Mouse (Mus musculus) heart, postnatal 0 days (tissue): ENCODE measurements around the gene Slc6a5. TPM values are rescaled to one million over a fixed set of nuclear protein-coding genes. Genes with fewer than 3 reads are reported as not detected.
"Not testable (repeated sequence)": the region's sequence is repeated elsewhere in the genome, so short reads cannot be mapped to it uniquely, and the experiment has no call there.

ENCODE experiments used
- ATAC-seq: fragments of 200-750 bp; cut with Nextera tagmentation; 2 replicates; pipeline ENCODE4 v1.8.0; 2017; ENCODE audit warnings: low read depth, moderate number of reproducible peaks, moderate library complexity; ENCODE audit not compliant: insufficient read depth
- DNase-seq: peaks from one replicate; pipeline ENCODE4 v3.0.0-alpha.2; 2016; ENCODE audit warnings: low spot score
- H3K27ac ChIP-seq: fragments of 300-500 bp; sonication (generic); 2 replicates; pipeline ENCODE4 v1.5.1; 2014; ENCODE audit warnings: low read depth, mild to moderate bottlenecking
- H3K27me3 ChIP-seq: fragments of 300-500 bp; sonication (generic); 2 replicates; pipeline ENCODE4 v1.6.1; 2014; ENCODE audit warnings: low read length, mixed read lengths; ENCODE audit not compliant: control insufficient read depth, insufficient read depth
- H3K36me3 ChIP-seq: fragments of 300-500 bp; sonication (generic); replicated peaks from 2 replicates; pipeline ENCODE4 v1.6.1; 2014; ENCODE audit warnings: low read length, mixed read lengths; ENCODE audit not compliant: control insufficient read depth, insufficient read depth
- H3K4me1 ChIP-seq: fragments of 300-500 bp; sonication (generic); 2 replicates; pipeline ENCODE4 v1.6.1; 2014; ENCODE audit warnings: antibody characterized with exemption; ENCODE audit not compliant: control insufficient read depth, insufficient read depth
- H3K4me2 ChIP-seq: fragments of 300-500 bp; sonication (generic); 2 replicates; pipeline ENCODE4 v1.6.1; 2014; ENCODE audit warnings: low read depth, mild to moderate bottlenecking, low read length, moderate library complexity
- H3K4me3 ChIP-seq: fragments of 300-500 bp; sonication (generic); 2 replicates; pipeline ENCODE4 v1.5.1; 2014; ENCODE audit warnings: low read depth, low read length
- H3K9ac ChIP-seq: fragments of 300-500 bp; sonication (generic); replicated peaks from 2 replicates; pipeline ENCODE4 v1.6.1; 2014; ENCODE audit warnings: low read depth, low read length, mixed read lengths
- H3K9me3 ChIP-seq: fragments of 300-500 bp; sonication (generic); replicated peaks from 2 replicates; pipeline ENCODE4 v1.6.1; 2016; ENCODE audit warnings: low read length; ENCODE audit not compliant: control insufficient read depth
- CTCF ChIP-seq: IDR thresholded peaks from 2 replicates; pipeline ENCODE4 v1.5.1; 2016; ENCODE audit warnings: antibody characterized with exemption, control low read depth, low read depth
- EP300 ChIP-seq: IDR thresholded peaks from 2 replicates; pipeline ENCODE4 v1.6.1; 2016; ENCODE audit warnings: antibody characterized with exemption, low read depth
- WGBS: fragments of 180-500 bp; shearing (Covaris S2); extraction: QIAGEN DNeasy Blood & Tissue Kit; methylation state at CpG from one replicate; pipeline ENCODE4 v1.1.7; 2014; 5-methylcytosine and 5-hydroxymethylcytosine counted together
- polyA plus RNA-seq: library from polyadenylated mRNA; unstranded; fragments of >200 nt; fragmentation: Nextera tagmentation; extraction: Ambion mirVana; gene quantifications from 2 replicates; pipeline ENCODE4 v1.2.1, GENCODE M21; 2015
- total RNA-seq: library from RNA; depleted of rRNA; stranded (reverse); fragments of >200 nt; gene quantifications from 2 replicates; pipeline ENCODE4 v1.2.3, GENCODE M21; 2014; ENCODE audit warnings: low replicate concordance

Slc6a5 gene
- total and polyA plus RNA-seq, 2 experiments from 2014 or later, result not detected

GRCm38 (mm10) chr7:49923376-49923775 is 13.4 kb downstream of the Slc6a5 start:
- peak; percentile 81; the same call in 1 of the 2 replicates for ATAC-seq
- 0 out of 2 replicates have a peak, but pooled peaks cover 3% of the 10 kb centered on the region for H3K27me3 ChIP-seq

DNA sequence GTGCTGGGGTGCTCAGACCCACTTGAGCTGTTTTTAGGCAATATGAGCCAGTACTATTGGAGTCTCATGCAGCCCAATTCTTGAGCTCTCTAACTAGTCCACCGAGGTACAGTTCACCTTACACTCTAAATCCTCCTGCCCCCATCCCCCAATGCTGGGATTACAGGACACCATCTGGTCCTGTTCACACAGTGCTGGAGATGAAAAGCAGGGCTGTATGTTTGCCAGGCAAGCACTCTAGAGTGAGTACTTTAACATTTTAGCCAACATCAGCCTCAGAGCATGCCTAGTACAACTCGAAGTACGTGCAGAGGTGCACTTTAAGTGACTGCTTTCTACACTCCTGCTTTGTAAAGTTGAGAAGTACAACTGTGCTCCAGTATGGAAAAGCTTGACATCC is 18.6 kb downstream of the Slc6a5 start:
- ATAC-seq (no peak), DNase-seq (no peak)
- H3K36me3 ChIP-seq, result no peaks in the 10 kb centered on the region
- no peak overlapping the region for H3K27ac ChIP-seq
- TF ChIP-seq EP300 (no peak), CTCF (no peak)
- no peaks in the 10 kb centered on the region for H3K4me1 ChIP-seq
- 35% methylated on average over 3 of the region's 3 CpGs for WGBS
- no peak overlapping the region for H3K4me3 ChIP-seq
- H3K4me2 ChIP-seq, result no peak overlapping the region
- H3K27me3 ChIP-seq, result no peaks in the 10 kb centered on the region
- H3K9me3 ChIP-seq, result no peaks in the 10 kb centered on the region
- no peak overlapping the region for H3K9ac ChIP-seq

More at GRCm38 (mm10) chr7:49923376-49923775, 13.4 kb downstream of the Slc6a5 start:
- H3K4me3 ChIP-seq, result no peak overlapping the region
- H3K9ac ChIP-seq, result no peak overlapping the region
- no peaks in the 10 kb centered on the region for H3K9me3 ChIP-seq
- H3K36me3 ChIP-seq, result no peaks in the 10 kb centered on the region
- DNase-seq, result peak; percentile 77
- WGBS, result 1% methylated on average over 13 of the region's 13 CpGs
- no peak for TF ChIP-seq EP300
- TF ChIP-seq CTCF, result peak; percentile 99
- H3K27ac ChIP-seq, result no peak overlapping the region
- no peaks in the 10 kb centered on the region for H3K4me1 ChIP-seq
- H3K4me2 ChIP-seq, result peak overlapping the region; percentile 33; the same call in 1 of the 2 replicates

DNA sequence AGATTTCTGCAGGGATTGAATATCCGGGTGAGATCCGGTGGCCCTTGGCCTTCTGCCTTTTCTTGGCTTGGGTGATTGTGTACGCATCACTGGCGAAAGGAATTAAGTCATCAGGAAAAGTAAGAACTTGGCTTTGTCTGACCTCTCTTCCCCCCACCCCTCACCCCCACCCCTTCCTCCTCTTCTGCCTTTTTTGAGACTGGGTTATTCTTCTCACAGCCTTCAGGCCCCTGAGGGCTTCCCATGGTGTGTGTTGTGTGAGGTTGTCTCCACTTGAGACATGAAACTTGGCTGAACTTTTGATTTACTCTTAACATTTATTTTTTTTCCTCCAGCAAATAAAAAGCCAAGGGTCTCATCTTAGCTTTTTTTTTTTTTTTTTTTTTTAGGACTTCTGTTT is 20.1 kb downstream of the Slc6a5 start:
- ATAC-seq (no peak), DNase-seq (no peak)
- Histone ChIP-seq H3K9me3 (no peaks in the 10 kb centered on the region), H3K4me2 (no peak overlapping the region), H3K27ac (no peak overlapping the region), H3K9ac (no peak overlapping the region), H3K4me3 (no peak overlapping the region), H3K36me3 (no peaks in the 10 kb centered on the region), H3K4me1 (no peaks in the 10 kb centered on the region), H3K27me3 (no peaks in the 10 kb centered on the region)
- 70% methylated on average over 4 of the region's 4 CpGs for WGBS
- TF ChIP-seq CTCF (no peak), EP300 (no peak)

DNA sequence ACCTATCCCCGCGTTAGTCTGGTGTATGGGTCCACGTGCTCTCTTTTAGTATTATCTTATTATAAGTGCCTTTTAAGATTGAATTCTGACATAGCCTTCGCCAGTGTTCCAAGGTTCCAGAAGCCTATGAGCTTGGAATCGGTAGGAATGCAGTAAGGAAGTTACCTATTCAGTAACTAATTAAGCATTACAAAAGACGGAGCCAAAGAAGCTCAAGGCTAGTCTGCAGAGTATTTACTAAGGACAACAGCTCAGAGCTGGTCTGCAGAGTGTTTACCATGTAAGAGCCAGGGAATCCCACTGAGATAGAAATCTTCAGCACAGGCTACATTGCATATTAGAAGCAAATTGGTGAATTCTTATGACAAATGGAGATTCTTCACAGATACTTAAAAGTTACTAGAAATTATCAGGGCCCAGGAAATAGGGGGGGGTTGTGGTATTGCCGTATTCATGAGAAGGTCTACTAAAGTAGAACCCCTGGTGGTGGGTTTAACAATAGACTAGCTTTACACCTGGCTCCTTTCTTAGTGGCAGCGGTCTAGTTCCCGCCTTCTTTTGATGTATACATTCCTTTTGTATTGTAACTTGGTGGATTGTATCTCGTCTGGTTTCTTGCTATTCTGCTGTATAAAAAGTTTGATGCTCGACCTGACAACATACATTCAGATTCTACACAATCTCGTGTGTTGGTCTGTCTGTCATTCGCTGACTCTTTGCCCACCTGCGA is 23.6 kb downstream of the Slc6a5 start:
- H3K4me1 ChIP-seq, result not testable (repeated sequence)
- WGBS, result 75% methylated on average over 14 of the region's 14 CpGs

DNA sequence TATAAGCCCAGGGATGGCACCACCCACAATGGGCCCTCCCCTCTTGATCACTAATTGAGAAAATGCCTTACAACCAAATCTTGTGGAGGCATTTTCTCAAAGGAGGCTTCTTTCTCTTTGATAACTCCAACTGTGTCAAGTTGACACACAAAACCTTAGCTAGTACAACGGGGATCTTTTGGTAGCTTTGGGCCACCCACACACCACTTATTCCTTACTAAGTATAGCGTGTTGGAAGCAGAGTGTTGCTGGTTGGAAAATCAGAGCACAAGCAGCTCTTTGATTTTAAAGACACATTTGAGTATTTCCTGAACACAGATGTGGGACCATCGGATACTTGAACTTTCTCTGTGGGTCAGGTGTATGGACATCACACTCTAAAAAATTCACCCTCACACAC is 26.9 kb downstream of the Slc6a5 start:
- TF ChIP-seq CTCF (no peak), EP300 (no peak)
- H3K4me3 ChIP-seq, result no peak overlapping the region
- H3K36me3 ChIP-seq, result no peaks in the 10 kb centered on the region
- H3K9me3 ChIP-seq, result no peaks in the 10 kb centered on the region
- H3K27me3 ChIP-seq, result no peaks in the 10 kb centered on the region
- no peaks in the 10 kb centered on the region for H3K4me1 ChIP-seq
- 70% methylated on average over 3 of the region's 3 CpGs for WGBS
- no peak overlapping the region for H3K4me2 ChIP-seq
- H3K9ac ChIP-seq, result no peak overlapping the region
- no peak for DNase-seq
- ATAC-seq, result no peak
- no peak overlapping the region for H3K27ac ChIP-seq

More for the DNA sequence above, 23.6 kb downstream of the Slc6a5 start:
- not testable (repeated sequence) for ATAC-seq, H3K4me3 ChIP-seq, H3K4me2 ChIP-seq, H3K9ac ChIP-seq, H3K36me3 ChIP-seq, H3K9me3 ChIP-seq, H3K27me3 ChIP-seq, H3K27ac ChIP-seq, DNase-seq

DNA sequence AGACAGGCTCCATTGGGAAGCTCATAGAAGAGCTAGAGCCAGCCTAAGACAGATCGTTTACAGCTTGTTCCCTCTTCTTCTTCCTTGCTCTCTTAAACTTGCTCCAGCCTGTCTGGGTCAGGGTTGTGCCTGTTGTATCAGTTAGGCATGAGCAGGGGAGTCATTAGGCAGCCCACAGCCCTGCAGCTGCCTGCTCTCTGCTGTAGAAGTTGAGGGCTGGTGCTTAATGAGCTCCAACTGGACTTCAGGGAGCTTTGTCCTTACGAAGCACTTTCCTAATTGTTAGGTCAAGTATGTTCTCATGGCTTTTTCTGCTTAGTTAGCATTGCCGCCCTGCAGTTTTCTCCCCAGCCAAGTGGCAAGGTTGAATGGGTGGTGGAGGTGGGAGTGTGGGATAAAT is 32.1 kb downstream of the Slc6a5 start:
- no peak for DNase-seq
- no peaks in the 10 kb centered on the region for H3K9me3 ChIP-seq
- no peaks in the 10 kb centered on the region for H3K27me3 ChIP-seq
- no peak overlapping the region for H3K4me3 ChIP-seq
- no peak overlapping the region for H3K4me2 ChIP-seq
- H3K27ac ChIP-seq, result no peak overlapping the region
- TF ChIP-seq CTCF (no peak), EP300 (no peak)
- ATAC-seq, result no peak
- no peaks in the 10 kb centered on the region for H3K4me1 ChIP-seq
- no peak overlapping the region for H3K9ac ChIP-seq
- no peaks in the 10 kb centered on the region for H3K36me3 ChIP-seq
- WGBS, result 66% methylated on average over 3 of the region's 3 CpGs
